Mouse (Mus musculus): ENCODE results near the gene Stk33. TPM values are rescaled to one million over a fixed set of nuclear protein-coding genes. Genes with fewer than 3 reads are reported as not detected.

Stk33 gene
- total RNA-seq, 1 experiment = 0.31 TPM

DNA sequence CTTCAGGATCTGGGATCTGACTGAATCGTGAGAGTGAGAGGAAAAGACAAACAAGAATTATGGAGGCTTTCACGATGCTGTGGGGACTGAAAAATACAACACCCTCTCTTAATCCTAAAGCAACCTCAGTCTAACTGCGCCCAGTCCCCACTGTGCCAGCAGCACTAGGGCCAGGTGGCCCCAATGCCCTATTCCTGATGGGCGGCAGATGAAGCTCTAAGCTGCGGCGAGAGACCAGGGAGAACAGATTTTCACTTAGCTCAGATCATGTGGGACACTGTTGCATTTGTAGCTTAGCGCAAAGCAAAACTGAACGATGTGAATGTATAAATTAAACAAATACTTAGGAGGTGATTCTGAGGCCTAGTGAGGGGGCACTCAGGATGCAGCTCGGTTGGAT is 113.7 kb downstream of the Stk33 start:
- H3K9ac ChIP-seq (ENCODE audit: insufficient read depth, low read depth, low read length, poor library complexity, severe bottlenecking) = no peak overlapping the region
- no peaks in the 10 kb centered on the region for H3K9me3 ChIP-seq (ENCODE audit: control insufficient read depth, insufficient read depth, low read depth, low read length)
- TF ChIP-seq ZC3H11A (IDR thresholded peaks at IDR 0.05; ENCODE audit: borderline replicate concordance, low read depth, low read length) (no peak), ZNF384 (IDR thresholded peaks at IDR 0.05; ENCODE audit: low read depth, low read length) (no peak)
- no peak for DNase-seq (ENCODE audit: low read depth, low spot score)
- in situ Hi-C loops (cut with MboI; ENCODE audit: low sequenced_read_pairs in 2 of 2, unreplicated experiment in 2 of 2) = no loop called here
- no peaks in the 10 kb centered on the region for H3K36me3 ChIP-seq (ENCODE audit: control insufficient read depth, insufficient read depth, low read length, poor library complexity, severe bottlenecking)
- H3K27ac ChIP-seq (ENCODE audit: insufficient read depth, low read depth, low read length, poor library complexity, severe bottlenecking) = no peak overlapping the region
- no peak overlapping the region for H3K4me3 ChIP-seq (ENCODE audit: insufficient read depth in 1 of 2, low read depth in 1 of 2, low read length in 2 of 2, poor library complexity in 1 of 2, severe bottlenecking in 1 of 2)
- H3K4me1 ChIP-seq (ENCODE audit: control insufficient read depth in 2 of 2, insufficient read depth in 2 of 2, low read length in 2 of 2, poor library complexity in 1 of 2) = no peaks in the 10 kb centered on the region

DNA sequence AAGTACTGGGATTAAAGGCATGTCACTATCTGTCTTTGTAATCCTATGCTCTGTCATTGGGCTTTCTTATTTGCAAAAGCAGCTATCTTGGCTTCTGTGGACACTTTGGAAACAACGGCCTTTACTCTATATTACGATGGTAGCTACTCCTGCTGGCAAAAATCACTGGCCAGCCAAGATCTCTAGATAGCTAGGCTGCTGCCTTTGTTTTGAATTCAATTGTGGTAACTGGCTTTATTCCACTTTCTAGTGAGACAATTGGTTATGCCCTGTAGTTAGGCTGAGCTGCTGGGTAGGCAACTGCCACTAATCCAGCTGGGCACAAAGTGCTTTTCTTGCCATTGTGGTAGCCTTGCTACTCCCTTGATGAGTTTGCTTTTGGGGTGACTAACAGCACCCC is 129.4 kb downstream of the Stk33 start:
- TF ChIP-seq MAFK (IDR thresholded peaks at IDR 0.05; ENCODE audit: insufficient read depth, low read depth, low read length) = no peak
- TF ChIP-seq HCFC1 (IDR thresholded peaks at IDR 0.05; ENCODE audit: borderline replicate concordance, insufficient read depth, low read length) = no peak
- no peak for TF ChIP-seq CHD2 (IDR thresholded peaks at IDR 0.05; ENCODE audit: low read depth, low read length)
- TF ChIP-seq ZC3H11A (IDR thresholded peaks at IDR 0.05; ENCODE audit: borderline replicate concordance, low read depth, low read length) = no peak
- no peak for TF ChIP-seq ZNF384 (IDR thresholded peaks at IDR 0.05; ENCODE audit: low read depth, low read length)
- no peaks in the 10 kb centered on the region for H3K4me1 ChIP-seq (ENCODE audit: control insufficient read depth in 2 of 2, insufficient read depth in 2 of 2, low read length in 2 of 2, poor library complexity in 1 of 2)
- in situ Hi-C loops (cut with MboI; ENCODE audit: low sequenced_read_pairs in 2 of 2, unreplicated experiment in 2 of 2) = loop anchor here in 1 of 2 experiments (10.0 kb wide), 1 partner anchor 65 kb away; no protein-coding TSS in a partner anchor
- no peak overlapping the region for H3K9ac ChIP-seq (ENCODE audit: insufficient read depth, low read depth, low read length, poor library complexity, severe bottlenecking)
- no peak overlapping the region for H3K4me3 ChIP-seq (ENCODE audit: insufficient read depth in 1 of 2, low read depth in 1 of 2, low read length in 2 of 2, poor library complexity in 1 of 2, severe bottlenecking in 1 of 2)
- no peak for DNase-seq (ENCODE audit: low read depth, low spot score)
- no peaks in the 10 kb centered on the region for H3K36me3 ChIP-seq (ENCODE audit: control insufficient read depth, insufficient read depth, low read length, poor library complexity, severe bottlenecking)
- H3K27ac ChIP-seq (ENCODE audit: insufficient read depth, low read depth, low read length, poor library complexity, severe bottlenecking) = no peak overlapping the region
- H3K9me3 ChIP-seq (ENCODE audit: control insufficient read depth, insufficient read depth, low read depth, low read length) = no peaks in the 10 kb centered on the region

DNA sequence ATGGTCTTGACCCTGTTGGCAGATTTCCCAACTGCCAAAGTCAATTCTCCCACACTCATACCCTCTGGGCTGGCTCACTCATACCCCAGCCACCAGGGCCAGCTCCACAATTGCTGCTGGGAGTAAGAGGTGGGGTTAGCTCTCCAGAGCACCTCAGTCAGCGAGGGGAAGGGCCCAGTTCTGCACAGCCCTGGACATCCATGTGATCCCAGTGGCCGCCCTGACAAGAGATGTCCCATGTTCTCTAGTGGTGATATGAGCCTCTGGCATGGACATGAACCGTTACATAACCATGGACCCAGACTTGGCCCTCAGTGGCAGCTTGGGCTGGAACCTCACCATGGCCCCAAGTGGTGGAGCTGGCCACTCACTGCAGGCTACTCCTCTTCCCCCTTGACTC is 143.1 kb downstream of the Stk33 start:
- Histone ChIP-seq H3K27ac (ENCODE audit: insufficient read depth, low read depth, low read length, poor library complexity, severe bottlenecking) (no peak overlapping the region), H3K4me3 (ENCODE audit: insufficient read depth in 1 of 2, low read depth in 1 of 2, low read length in 2 of 2, poor library complexity in 1 of 2, severe bottlenecking in 1 of 2) (no peak overlapping the region), H3K36me3 (ENCODE audit: control insufficient read depth, insufficient read depth, low read length, poor library complexity, severe bottlenecking) (no peaks in the 10 kb centered on the region), H3K9me3 (ENCODE audit: control insufficient read depth, insufficient read depth, low read depth, low read length) (no peaks in the 10 kb centered on the region), H3K9ac (ENCODE audit: insufficient read depth, low read depth, low read length, poor library complexity, severe bottlenecking) (no peak overlapping the region), H3K4me1 (ENCODE audit: control insufficient read depth in 2 of 2, insufficient read depth in 2 of 2, low read length in 2 of 2, poor library complexity in 1 of 2) (no peaks in the 10 kb centered on the region)
- DNase-seq (ENCODE audit: low read depth, low spot score) = no peak
- TF ChIP-seq HCFC1 (IDR thresholded peaks at IDR 0.05; ENCODE audit: borderline replicate concordance, insufficient read depth, low read length) = no peak
- TF ChIP-seq CHD2 (IDR thresholded peaks at IDR 0.05; ENCODE audit: low read depth, low read length) = no peak
- in situ Hi-C loops (cut with MboI; ENCODE audit: low sequenced_read_pairs in 2 of 2, unreplicated experiment in 2 of 2) = no loop called here

DNA sequence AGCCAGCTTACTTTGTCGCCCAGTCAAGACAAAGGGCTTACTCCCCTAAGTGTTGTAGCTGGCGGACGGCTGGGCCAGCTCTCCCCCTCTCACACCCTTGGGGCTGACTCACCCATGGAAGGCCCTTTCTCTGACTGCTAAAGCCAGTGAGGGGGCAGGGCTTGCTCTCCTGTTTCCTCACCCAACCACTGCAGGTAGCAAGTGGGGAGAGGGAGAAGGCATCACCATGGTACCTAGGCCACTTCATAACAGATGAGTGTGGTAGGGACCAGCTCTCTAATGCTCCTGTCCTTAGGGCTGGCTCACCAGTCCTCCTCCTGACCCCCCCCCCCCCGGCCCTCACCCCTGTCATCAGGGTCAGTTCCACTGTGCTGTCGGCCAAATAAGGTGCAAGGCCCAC is 143.5 kb downstream of the Stk33 start:
- in situ Hi-C loops (cut with MboI; ENCODE audit: low sequenced_read_pairs in 2 of 2, unreplicated experiment in 2 of 2) = no loop called here
- no peak overlapping the region for H3K4me3 ChIP-seq (ENCODE audit: insufficient read depth in 1 of 2, low read depth in 1 of 2, low read length in 2 of 2, poor library complexity in 1 of 2, severe bottlenecking in 1 of 2)
- H3K36me3 ChIP-seq (ENCODE audit: control insufficient read depth, insufficient read depth, low read length, poor library complexity, severe bottlenecking) = no peaks in the 10 kb centered on the region
- H3K9ac ChIP-seq (ENCODE audit: insufficient read depth, low read depth, low read length, poor library complexity, severe bottlenecking) = no peak overlapping the region
- no peaks in the 10 kb centered on the region for H3K9me3 ChIP-seq (ENCODE audit: control insufficient read depth, insufficient read depth, low read depth, low read length)
- no peak overlapping the region for H3K27ac ChIP-seq (ENCODE audit: insufficient read depth, low read depth, low read length, poor library complexity, severe bottlenecking)
- no peaks in the 10 kb centered on the region for H3K4me1 ChIP-seq (ENCODE audit: control insufficient read depth in 2 of 2, insufficient read depth in 2 of 2, low read length in 2 of 2, poor library complexity in 1 of 2)
- TF ChIP-seq ZC3H11A (IDR thresholded peaks at IDR 0.05; ENCODE audit: borderline replicate concordance, low read depth, low read length) (no peak), CHD2 (IDR thresholded peaks at IDR 0.05; ENCODE audit: low read depth, low read length) (no peak), HCFC1 (IDR thresholded peaks at IDR 0.05; ENCODE audit: borderline replicate concordance, insufficient read depth, low read length) (no peak), ZNF384 (IDR thresholded peaks at IDR 0.05; ENCODE audit: low read depth, low read length) (no peak), MAFK (IDR thresholded peaks at IDR 0.05; ENCODE audit: insufficient read depth, low read depth, low read length) (no peak)
- no peak for DNase-seq (ENCODE audit: low read depth, low spot score)

DNA sequence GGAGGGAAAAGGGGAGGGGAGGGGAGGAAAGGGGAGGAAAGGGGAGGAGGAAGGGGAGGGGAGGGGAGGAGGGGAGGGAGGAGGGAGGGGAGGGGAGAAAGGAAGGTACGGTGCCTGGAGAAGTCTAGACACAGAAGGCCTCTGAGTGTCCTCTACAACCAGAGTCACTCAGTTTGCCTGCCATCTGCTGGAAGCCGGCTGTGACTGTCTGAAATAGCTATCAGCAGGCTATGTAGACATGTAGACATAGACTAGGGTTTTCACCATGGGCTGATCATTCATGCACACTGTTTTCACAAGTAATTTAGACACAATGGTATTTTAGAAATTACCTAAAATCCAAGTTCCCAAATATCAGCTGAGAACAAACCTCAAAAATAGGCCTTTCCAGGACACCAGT is 148.4 kb downstream of the Stk33 start:
- no peak for DNase-seq (ENCODE audit: low read depth, low spot score)
- TF ChIP-seq HCFC1 (IDR thresholded peaks at IDR 0.05; ENCODE audit: borderline replicate concordance, insufficient read depth, low read length) (no peak), ZC3H11A (IDR thresholded peaks at IDR 0.05; ENCODE audit: borderline replicate concordance, low read depth, low read length) (no peak), CHD2 (IDR thresholded peaks at IDR 0.05; ENCODE audit: low read depth, low read length) (no peak), ZNF384 (IDR thresholded peaks at IDR 0.05; ENCODE audit: low read depth, low read length) (no peak), MAFK (IDR thresholded peaks at IDR 0.05; ENCODE audit: insufficient read depth, low read depth, low read length) (no peak)
- no peak overlapping the region for H3K4me3 ChIP-seq (ENCODE audit: insufficient read depth in 1 of 2, low read depth in 1 of 2, low read length in 2 of 2, poor library complexity in 1 of 2, severe bottlenecking in 1 of 2)
- no peak overlapping the region for H3K27ac ChIP-seq (ENCODE audit: insufficient read depth, low read depth, low read length, poor library complexity, severe bottlenecking)
- H3K9me3 ChIP-seq (ENCODE audit: control insufficient read depth, insufficient read depth, low read depth, low read length) = no peaks in the 10 kb centered on the region
- no peaks in the 10 kb centered on the region for H3K4me1 ChIP-seq (ENCODE audit: control insufficient read depth in 2 of 2, insufficient read depth in 2 of 2, low read length in 2 of 2, poor library complexity in 1 of 2)
- H3K9ac ChIP-seq (ENCODE audit: insufficient read depth, low read depth, low read length, poor library complexity, severe bottlenecking) = no peak overlapping the region
- in situ Hi-C loops (cut with MboI; ENCODE audit: low sequenced_read_pairs in 2 of 2, unreplicated experiment in 2 of 2) = no loop called here
- no peaks in the 10 kb centered on the region for H3K36me3 ChIP-seq (ENCODE audit: control insufficient read depth, insufficient read depth, low read length, poor library complexity, severe bottlenecking)
